Mouse (Mus musculus) forebrain, embryonic 12.5 days (tissue): ENCODE data around the gene Gm8660. TPM values are rescaled to one million over a fixed set of nuclear protein-coding genes. Genes with fewer than 3 reads are reported as not detected.
"Not testable (repeated sequence)": the region's sequence is repeated elsewhere in the genome, so short reads cannot be mapped to it uniquely, and the experiment has no call there.

Source experiments
- ATAC-seq: fragments of 200-750 bp; cut with Nextera tagmentation; 2 replicates; pipeline ENCODE4 v1.8.0; 2017; ENCODE audit warnings: moderate TSS enrichment; ENCODE audit not compliant: low FRiP score
- H3K27ac ChIP-seq: fragments of 300-500 bp; sonication (generic); 2 replicates; pipeline ENCODE4 v1.5.1; 2016; ENCODE audit warnings: mild to moderate bottlenecking
- H3K27me3 ChIP-seq: fragments of 300-500 bp; sonication (generic); 2 replicates; pipeline ENCODE4 v1.6.1; 2016; ENCODE audit warnings: mild to moderate bottlenecking
- H3K36me3 ChIP-seq: fragments of 300-500 bp; sonication (generic); replicated peaks from 2 replicates; pipeline ENCODE4 v1.6.1; 2016; ENCODE audit warnings: mild to moderate bottlenecking
- H3K4me1 ChIP-seq: fragments of 300-500 bp; sonication (generic); 2 replicates; pipeline ENCODE4 v1.6.1; 2016
- H3K4me2 ChIP-seq: fragments of 300-500 bp; sonication (generic); 2 replicates; pipeline ENCODE4 v1.6.1; 2016; ENCODE audit warnings: mild to moderate bottlenecking, moderate library complexity
- H3K4me3 ChIP-seq: fragments of 300-500 bp; sonication (generic); replicated peaks from 2 replicates; pipeline ENCODE4 v1.5.1; 2016; ENCODE audit warnings: mild to moderate bottlenecking
- H3K9ac ChIP-seq: fragments of 300-500 bp; sonication (generic); 2 replicates; pipeline ENCODE4 v1.6.1; 2016; ENCODE audit warnings: mild to moderate bottlenecking
- H3K9me3 ChIP-seq: fragments of 300-500 bp; sonication (generic); 2 replicates; pipeline ENCODE4 v1.6.1; 2016
- WGBS: fragments of 180-500 bp; shearing (Covaris S2); methylation state at CpG from one replicate; pipeline ENCODE4 v1.1.7; 2016; 5-methylcytosine and 5-hydroxymethylcytosine counted together
- polyA plus RNA-seq: library from polyadenylated mRNA; unstranded; fragments of >200 nt; fragmentation: Nextera tagmentation; extraction: Ambion mirVana; gene quantifications from 2 replicates; pipeline ENCODE4 v1.2.1, GENCODE M21; 2016

Gene Gm8660
- polyA plus RNA-seq, result not detected in 2 replicates

- not testable (repeated sequence) for H3K4me2 ChIP-seq, H3K9me3 ChIP-seq, H3K4me3 ChIP-seq, ATAC-seq, H3K36me3 ChIP-seq, H3K27ac ChIP-seq, H3K27me3 ChIP-seq, H3K9ac ChIP-seq, H3K4me1 ChIP-seq
- WGBS, result no CpG with 5 or more reads among the region's 1 CpGs
Observed at GRCm38 (mm10) chr7:22370939-22371338, at the start of gene Gm8660. TSS of gene Gm8660 (minus strand) at chr7:22371039.

GRCm38 (mm10) chr7:22413283-22413682, 42.4 kb upstream of the Gm8660 start, which contains the start of gene Vmn1r148:
TSS of gene Vmn1r148 (plus strand) at chr7:22413583.
- not testable (repeated sequence) for H3K4me3 ChIP-seq, H3K27ac ChIP-seq, H3K36me3 ChIP-seq, H3K27me3 ChIP-seq, H3K4me2 ChIP-seq, H3K4me1 ChIP-seq, H3K9me3 ChIP-seq, ATAC-seq, H3K9ac ChIP-seq
- WGBS, result no CpG with 5 or more reads among the region's 3 CpGs

GRCm38 (mm10) chr7:22329617-22330016, 41.2 kb downstream of the Gm8660 start, which contains the start of gene Gm4187:
TSS of gene Gm4187 (minus strand) at chr7:22329717.
- no CpG with 5 or more reads among the region's 2 CpGs for WGBS
- not testable (repeated sequence) for H3K9ac ChIP-seq, H3K27me3 ChIP-seq, H3K4me1 ChIP-seq, H3K4me2 ChIP-seq, H3K4me3 ChIP-seq, H3K36me3 ChIP-seq, H3K9me3 ChIP-seq, H3K27ac ChIP-seq, ATAC-seq

Other genes starting within 250 kb of the Gm8660 start
- gene Gm10666, start 236.3 kb downstream of the Gm8660 start, polyA plus RNA-seq, result not detected in 2 replicates
- gene Vmn1r142, start 207.0 kb downstream of the Gm8660 start, polyA plus RNA-seq, result not detected in 2 replicates
- gene Vmn1r143, start 181.7 kb downstream of the Gm8660 start, polyA plus RNA-seq, result not detected in 2 replicates
- gene Gm8653, start 169.8 kb downstream of the Gm8660 start, polyA plus RNA-seq, result not detected in 2 replicates
- not detected in 2 replicates for gene Gm8453, start 141.6 kb downstream of the Gm8660 start, polyA plus RNA-seq
- gene Gm4187, start 41.3 kb downstream of the Gm8660 start, polyA plus RNA-seq, result not detected in 2 replicates
- not detected in 2 replicates for gene Vmn1r148, start 42.5 kb upstream of the Gm8660 start, polyA plus RNA-seq
- gene Vmn1r149, start 67.2 kb upstream of the Gm8660 start, polyA plus RNA-seq, result not detected in 2 replicates
- gene Gm10665, start 93.0 kb upstream of the Gm8660 start, polyA plus RNA-seq, result not detected in 2 replicates
- not detected in 2 replicates for gene Vmn1r151, start 128.6 kb upstream of the Gm8660 start, polyA plus RNA-seq
- not detected in 2 replicates for gene Vmn1r152, start 151.9 kb upstream of the Gm8660 start, polyA plus RNA-seq
- not detected in 2 replicates for gene Gm8677, start 163.8 kb upstream of the Gm8660 start, polyA plus RNA-seq
- gene Gm4201, start 194.3 kb upstream of the Gm8660 start, polyA plus RNA-seq, result not detected in 2 replicates
- not detected in 2 replicates for gene Gm4565, start 217.1 kb upstream of the Gm8660 start, polyA plus RNA-seq